Mouse (Mus musculus): ENCODE results near the gene Il31ra.

The Il31ra gene

GRCm38 (mm10) chr13:112560554-112561138 is 33.5 kb downstream of the Il31ra start:
- in situ Hi-C loops (cut with MboI, MseI): no loop called here

DNA sequence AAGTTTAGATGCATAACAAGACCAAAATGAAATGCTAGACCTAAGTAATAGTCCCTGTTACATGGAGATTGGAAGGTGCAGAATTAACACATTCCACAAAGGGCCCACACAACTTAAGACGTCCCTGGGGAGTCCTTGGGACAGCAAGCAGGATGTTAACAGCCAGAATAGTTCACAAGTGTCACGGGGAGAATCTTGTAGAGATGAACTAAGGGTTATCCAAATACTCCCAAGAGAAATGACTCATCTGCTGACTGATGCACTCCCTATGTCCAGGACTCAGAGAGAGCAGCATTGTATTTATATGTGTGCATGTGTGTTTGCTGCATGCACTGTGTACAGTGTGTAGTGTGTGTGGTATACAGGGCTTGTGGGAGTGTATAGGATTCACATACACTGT is 37.7 kb downstream of the Il31ra start:
- in situ Hi-C loops (cut with MboI, MseI): no loop called here

- in situ Hi-C loops (cut with MboI, MseI): no loop called here
Observed at GRCm38 (mm10) chr13:112553304-112553703, 40.9 kb downstream of the Il31ra start.

DNA sequence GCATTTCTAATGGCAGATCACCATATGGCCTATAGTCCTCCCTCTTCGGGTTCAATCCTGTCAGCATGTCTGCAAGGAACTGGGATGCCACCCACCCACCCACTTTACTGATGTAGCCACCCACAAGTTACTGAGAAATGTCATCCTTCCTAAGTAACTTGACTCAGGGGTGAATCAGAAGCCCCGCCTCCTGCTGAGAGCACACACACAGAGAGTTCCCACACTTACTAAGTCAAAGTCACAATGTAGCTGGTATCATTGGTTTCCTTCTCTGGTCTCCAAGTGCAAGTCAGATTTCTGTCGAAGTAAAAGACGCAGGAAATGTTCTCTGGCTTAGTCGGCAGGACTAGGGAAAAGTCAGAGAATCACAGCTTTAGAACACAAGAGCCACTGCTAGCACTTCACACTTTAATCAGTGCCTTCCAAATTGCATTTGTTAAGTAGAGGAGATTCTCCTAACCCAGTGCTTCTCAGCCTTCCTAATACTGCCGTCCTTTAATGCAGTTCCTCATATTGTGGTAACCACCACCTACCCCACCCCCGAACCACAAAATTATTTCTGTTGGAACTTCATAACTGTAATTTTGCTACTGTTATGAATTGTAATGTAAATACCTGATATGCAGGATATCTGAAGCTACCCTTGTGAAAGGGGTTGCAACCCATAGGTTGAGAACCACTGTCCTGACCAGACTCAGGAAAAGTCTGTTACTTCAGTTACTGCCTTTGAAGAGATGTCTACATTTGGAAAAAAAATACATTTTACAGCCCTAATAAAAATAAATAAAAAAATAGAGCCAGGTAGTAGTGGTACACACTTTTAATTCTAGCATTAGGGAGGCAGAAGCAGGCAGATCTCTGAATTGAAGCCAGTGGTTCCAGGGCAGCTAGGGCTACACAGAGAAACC is 42.3 kb downstream of the Il31ra start:
- in situ Hi-C loops (cut with MboI, MseI): no loop called here

DNA sequence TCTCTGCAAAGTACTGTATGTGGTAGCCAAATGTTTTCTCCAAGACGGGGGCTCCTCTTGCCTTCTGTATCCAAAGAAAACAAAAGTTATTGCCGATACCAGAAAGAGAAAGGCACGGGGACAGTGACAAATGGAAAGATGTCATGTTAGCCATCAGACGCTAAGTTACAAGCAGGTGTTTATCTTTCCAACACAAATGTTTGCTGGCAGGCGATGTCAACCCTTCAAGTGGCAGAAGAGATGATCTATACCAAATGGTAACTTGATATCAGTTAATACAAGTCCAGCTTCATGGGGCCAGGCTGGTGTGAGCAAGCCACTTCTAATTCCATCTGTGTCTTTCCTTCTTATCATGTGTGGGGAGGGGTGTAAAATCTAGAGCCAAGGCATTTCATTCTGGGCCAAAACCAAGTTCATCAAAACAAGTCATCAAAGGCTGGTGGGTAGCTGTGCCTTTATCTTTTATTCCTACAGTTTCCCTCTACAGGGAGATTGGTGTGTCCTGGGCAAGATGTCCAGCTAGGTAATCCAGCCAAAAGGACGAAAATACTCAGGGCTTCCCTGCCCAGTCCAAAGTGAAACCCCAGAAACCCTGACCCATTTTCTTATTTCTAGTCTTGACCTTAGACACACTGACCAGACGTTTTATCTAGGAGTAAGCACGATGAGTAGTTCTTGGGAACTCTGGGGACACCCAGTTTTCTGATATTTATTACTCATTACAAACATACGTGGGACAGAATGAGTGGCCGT is 52.8 kb downstream of the Il31ra start:
- in situ Hi-C loops (cut with MboI, MseI): loop anchor here (10.0 kb wide), 1 partner anchor 223 kb away; no protein-coding TSS in a partner anchor

GRCm38 (mm10) chr13:112540616-112541015 is 53.5 kb downstream of the Il31ra start:
- in situ Hi-C loops (cut with MboI, MseI): loop anchor here (10.0 kb wide), 1 partner anchor 224 kb away; no protein-coding TSS in a partner anchor

DNA sequence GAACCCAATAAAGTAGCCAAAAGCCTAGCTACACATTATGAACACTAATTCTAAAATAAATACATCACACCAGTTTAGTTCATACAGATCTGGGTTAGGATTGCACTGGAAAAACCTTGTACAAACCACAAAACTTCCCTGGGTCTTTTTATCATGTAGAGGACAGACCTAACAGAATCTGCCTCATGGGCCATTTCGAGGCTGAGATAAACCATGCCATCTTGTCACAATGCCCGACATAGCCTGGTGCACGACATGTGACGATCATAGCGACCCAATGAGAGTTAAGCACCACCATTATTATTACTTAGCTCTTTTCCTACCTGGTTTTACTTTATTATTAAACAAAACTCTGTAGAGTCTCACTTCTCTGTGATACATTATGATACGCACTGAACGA is 57.1 kb downstream of the Il31ra start:
- in situ Hi-C loops (cut with MboI, MseI): no loop called here

GRCm38 (mm10) chr13:112536611-112537010 is 57.5 kb downstream of the Il31ra start:
- in situ Hi-C loops (cut with MboI, MseI): no loop called here

DNA sequence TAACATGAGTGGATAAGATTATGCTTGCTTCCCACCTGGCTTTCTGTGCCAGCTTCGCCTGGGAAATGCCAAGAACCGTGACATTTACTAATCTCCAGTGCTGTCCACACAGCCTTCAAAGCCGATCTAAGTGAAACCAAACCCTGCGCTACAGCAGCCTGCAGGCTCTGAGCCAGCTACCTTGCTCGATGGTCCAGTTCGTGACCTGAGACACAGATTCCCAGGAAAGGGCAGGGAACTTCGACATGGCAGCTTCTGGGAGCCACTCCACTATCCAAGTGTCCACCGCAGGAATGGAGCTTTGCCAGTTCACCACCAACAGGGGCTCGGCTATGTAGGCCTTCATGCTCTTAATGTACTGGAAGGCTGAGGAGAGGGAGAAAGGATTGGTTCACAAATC is 60.6 kb downstream of the Il31ra start:
- in situ Hi-C loops (cut with MboI, MseI): no loop called here

- in situ Hi-C loops (cut with MboI, MseI): no loop called here
Observed at GRCm38 (mm10) chr13:112532235-112532634, 61.9 kb downstream of the Il31ra start.

DNA sequence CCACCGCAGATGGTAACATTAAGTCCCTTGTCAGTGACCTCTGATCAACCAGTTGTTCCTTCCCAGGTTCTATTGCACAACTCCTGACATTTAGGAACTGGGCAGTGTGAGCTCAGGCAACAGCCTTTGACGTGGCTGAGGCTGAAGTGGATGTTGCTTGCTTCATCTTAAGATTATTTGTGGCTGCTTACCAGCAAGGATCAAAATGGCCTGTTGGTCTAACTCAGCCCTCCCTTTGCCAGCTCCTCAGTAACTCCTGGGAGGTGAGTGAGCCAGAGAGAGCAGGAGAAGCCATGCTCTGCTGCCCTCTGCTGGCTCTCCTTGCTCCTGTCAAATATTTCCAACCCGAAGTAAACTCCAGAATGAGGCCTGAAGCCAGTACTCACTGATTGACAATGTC is 64.3 kb downstream of the Il31ra start:
- in situ Hi-C loops (cut with MboI, MseI): no loop called here

- in situ Hi-C loops (cut with MboI, MseI): no loop called here
Observed at GRCm38 (mm10) chr13:112527186-112527585, 67.0 kb downstream of the Il31ra start.

DNA sequence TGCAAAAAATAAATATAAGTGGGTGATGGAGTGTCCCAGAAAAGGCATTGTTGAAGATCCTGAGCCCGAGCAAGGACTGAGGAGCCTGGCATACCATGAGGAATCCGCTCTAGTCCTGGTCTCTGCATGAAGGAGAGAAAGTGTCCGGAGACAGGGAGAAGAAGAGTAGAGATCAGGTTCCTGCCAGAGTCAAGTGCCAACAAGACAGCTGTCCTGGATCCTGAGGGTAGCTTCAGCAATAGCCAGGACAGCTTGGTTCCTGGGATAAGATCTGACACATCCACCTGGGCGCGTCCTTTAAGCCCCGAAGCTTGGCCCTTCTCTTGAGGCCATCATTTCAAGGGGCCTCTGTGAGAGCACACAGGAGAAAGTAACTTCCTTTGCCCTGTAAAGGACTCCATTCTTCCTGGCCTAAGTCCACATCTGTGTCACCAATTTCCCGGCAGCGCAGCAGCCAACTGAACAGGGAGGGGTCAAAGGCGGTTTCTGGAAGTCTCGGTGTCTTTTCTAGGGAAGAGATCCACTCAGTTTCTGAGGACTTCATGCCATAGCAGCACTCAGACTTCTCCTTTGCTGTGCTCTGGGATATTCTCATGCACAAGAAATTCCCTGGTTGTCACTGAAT is 70.7 kb downstream of the Il31ra start:
- in situ Hi-C loops (cut with MboI, MseI): loop anchor here (5.0 kb wide), 2 partner anchors 206 to 246 kb away; no protein-coding TSS in a partner anchor

GRCm38 (mm10) chr13:112522896-112523295 is 71.3 kb downstream of the Il31ra start:
- in situ Hi-C loops (cut with MboI, MseI): loop anchor here (5.0 kb wide), 2 partner anchors 206 to 246 kb away; no protein-coding TSS in a partner anchor

- in situ Hi-C loops (cut with MboI, MseI): loop anchor here (5.0 kb wide), 2 partner anchors 205 to 245 kb away; no protein-coding TSS in a partner anchor
Observed at GRCm38 (mm10) chr13:112522261-112522660, 71.9 kb downstream of the Il31ra start.

- in situ Hi-C loops (cut with MboI, MseI): no loop called here
Observed at GRCm38 (mm10) chr13:112514546-112514945, 79.6 kb downstream of the Il31ra start.

GRCm38 (mm10) chr13:112512824-112513223 is 81.3 kb downstream of the Il31ra start:
- in situ Hi-C loops (cut with MboI, MseI): no loop called here

GRCm38 (mm10) chr13:112511810-112512209 is 82.3 kb downstream of the Il31ra start:
- in situ Hi-C loops (cut with MboI, MseI): no loop called here

DNA sequence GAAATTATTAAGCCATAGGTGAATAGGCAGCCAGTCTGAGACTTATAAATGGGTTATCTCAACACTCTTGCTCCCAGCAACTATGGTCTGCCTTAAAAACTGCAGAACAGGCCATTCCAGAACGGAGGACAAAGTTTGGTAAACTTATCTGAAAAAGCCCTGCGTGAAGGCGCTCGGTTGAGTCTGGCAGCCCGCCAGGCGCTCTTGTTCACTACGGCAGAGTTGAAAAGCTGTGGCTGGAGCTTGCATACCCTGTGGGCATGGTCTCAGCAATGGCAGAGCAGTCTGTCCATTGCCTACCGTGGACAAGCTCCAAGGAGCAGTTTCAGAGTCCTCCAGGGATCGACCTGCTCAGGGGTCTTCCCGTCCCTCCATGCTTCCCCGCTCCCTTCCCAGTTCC is 82.9 kb downstream of the Il31ra start:
- in situ Hi-C loops (cut with MboI, MseI): no loop called here

- in situ Hi-C loops (cut with MboI, MseI): no loop called here
Observed at GRCm38 (mm10) chr13:112510437-112511212, 83.5 kb downstream of the Il31ra start.

- in situ Hi-C loops (cut with MboI, MseI): loop anchor here (5.0 kb wide), 1 partner anchor 87 kb away; no protein-coding TSS in a partner anchor
Observed at GRCm38 (mm10) chr13:112509465-112509864, 84.7 kb downstream of the Il31ra start.
